Mouse (Mus musculus) CD4-positive, CD25-positive, alpha-beta regulatory T cell, adult 9 weeks (primary cell): ENCODE measurements around the gene Gpm6b. TPM values are rescaled to one million over a fixed set of nuclear protein-coding genes. Genes with fewer than 3 reads are reported as not detected.

ENCODE experiments used
- polyA plus RNA-seq: library from polyadenylated mRNA; unstranded; fragments of 100-300 nt; shearing (Covaris generic); gene quantifications from one replicate; pipeline ENCODE4 v1.2.1, GENCODE M21; 2017

Gpm6b gene
- polyA plus RNA-seq, result 26.8 TPM

DNA sequence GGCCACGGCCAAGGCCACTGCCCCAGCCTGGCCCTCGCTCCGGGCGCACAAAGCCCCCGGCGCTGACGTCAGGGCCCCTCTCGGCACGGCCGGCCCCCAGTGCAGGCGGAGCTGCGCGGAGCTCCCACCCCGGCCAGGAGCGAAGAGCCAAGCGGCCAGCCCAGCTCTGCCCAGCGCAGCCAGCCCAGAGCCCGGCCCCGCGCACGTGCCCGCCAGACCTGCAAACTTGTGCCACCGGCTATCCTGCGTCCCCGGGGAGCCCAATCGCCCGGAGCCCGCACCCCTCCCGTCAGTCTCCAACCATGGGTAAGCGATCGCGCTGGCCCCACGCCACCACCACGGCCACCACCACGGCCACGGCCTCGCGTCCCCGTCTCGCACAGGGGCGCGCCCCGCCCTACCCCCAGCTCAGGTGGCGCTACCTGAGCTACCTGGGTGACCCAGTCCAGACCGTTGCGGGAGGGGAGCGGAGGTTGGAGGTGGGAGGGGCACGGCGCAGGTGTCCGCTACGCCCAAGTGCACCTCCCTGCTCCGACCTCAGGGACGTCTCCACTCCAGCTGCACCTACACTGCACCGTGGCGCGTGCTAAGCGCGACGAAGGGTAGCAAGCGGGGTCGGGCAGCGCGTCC is at the start of gene Gpm6b:
Gene Gpm6b (plus strand): TSS at position 81 of the 630 bp plus-strand sequence.

Other genes starting within 250 kb of the Gpm6b start
- 17.3 TPM for gene Gemin8, start 68.5 kb upstream of the Gpm6b start, polyA plus RNA-seq
- gene Trappc2, start 201.7 kb downstream of the Gpm6b start, polyA plus RNA-seq, result 29.3 TPM
- 7.6 TPM for gene Ofd1, start 201.8 kb downstream of the Gpm6b start, polyA plus RNA-seq
- gene Rab9, start 241.0 kb downstream of the Gpm6b start, polyA plus RNA-seq, result 38.3 TPM